Mouse (Mus musculus) adrenal gland, postnatal 14 days (tissue): ENCODE measurements around the gene Fbxl13. TPM values are rescaled to one million over a fixed set of nuclear protein-coding genes. Genes with fewer than 3 reads are reported as not detected.

ENCODE experiments used
- DNase-seq: peaks from one replicate; pipeline ENCODE4 v3.0.0; 2021; ENCODE audit warnings: mixed read lengths
- total RNA-seq: library from RNA; stranded (reverse); gene quantifications from 2 replicates; pipeline ENCODE4 v1.2.3, GENCODE M21; 2021

The Fbxl13 gene
- total RNA-seq, 1 experiment from 2014 or later, result 0.11 TPM

DNA sequence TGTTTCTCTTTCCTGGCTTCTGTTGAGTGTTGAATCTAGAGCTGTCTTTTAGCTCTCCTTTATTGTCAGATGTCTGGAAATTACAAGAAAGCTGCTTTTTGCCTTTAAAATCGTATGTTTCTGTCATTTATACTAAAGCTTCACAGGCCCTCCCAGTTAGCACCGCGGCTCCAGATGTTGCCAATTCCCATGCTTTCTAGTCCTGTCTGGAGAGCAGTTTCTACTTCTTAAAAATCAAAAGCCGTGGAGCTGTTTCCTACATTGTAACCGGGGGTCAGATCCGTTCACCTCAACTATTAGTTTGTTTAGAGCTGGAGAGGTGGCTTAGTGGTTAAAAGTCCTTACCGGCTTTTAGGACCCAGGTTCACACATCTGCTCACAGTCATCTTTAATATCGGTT lies 162.2 kb downstream of the Fbxl13 start:
- no peak for DNase-seq

DNA sequence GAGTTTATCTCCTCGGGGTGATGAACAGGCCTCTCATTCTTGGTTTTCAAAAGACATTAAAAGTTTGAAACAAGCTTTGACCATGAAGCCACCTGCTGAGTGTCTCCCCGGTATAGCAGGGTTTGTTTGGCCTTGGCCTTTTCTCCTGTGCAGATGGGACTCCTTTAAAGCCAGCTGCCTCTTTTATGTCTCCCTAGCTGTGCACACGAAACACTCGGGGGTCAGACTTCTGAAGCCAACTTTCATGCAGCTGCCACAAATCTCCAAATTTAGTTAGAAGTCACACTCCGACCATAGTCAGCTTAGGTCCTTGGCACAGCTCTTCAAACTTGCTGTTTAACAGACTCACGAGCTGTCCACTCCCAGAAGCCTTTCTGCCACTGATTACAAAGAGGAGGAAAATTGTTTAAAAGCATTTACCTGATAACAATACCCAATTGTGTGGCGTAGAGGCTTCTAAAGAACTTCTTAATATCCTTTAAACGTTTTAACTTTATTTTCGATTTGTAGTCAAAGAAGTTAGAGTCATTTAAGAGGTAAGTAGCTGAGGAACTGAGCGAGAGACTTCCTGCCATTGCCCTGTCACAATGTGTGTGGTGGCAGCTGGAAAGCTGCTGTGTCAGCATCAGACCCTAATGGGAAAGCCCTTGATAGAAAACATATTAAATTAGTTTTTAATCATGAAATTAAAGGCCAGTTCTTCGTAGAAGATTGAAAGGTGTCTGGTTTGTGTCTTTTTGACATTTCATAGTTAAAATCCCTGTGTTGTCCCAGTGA lies 162.8 kb downstream of the Fbxl13 start:
- DNase-seq, result peak; percentile 44

DNA sequence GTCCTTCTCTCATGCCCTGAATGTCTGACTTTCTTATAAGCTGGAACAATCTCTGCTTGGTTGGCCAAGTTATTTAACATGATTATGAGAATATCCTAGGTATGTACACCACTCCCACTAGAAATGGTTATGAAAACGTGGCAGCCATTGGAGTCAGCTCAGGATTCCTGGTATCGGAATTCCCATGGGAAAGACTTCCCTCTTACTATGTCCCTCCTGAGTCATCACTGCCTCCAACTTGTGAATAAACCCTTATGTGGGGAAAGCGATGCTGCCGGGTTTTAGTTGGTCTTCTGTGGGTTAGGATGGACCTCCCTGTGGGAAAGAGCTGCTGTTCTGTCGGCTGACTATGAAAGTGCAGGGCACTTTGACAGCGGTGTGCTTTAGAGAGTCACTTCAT lies 163.9 kb downstream of the Fbxl13 start:
- no peak for DNase-seq

DNA sequence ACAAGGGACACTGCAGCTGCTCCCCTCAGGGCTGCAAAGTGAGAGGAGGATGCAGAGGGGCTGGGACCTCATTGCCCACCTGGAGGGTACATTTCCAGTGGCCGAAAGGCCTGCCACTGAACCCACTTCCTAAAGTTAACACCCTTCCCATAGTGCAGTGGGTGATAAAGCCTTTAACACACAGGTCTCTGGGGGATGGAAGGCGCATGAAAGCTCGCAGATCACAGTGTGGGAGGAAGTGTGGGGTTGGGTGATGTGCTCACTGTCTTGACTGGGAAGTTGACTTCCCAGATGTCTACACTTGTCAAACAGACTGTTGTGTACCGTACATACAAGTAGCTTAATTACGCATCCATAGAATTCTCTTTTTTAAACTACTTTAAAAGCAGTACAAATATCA lies 165.7 kb downstream of the Fbxl13 start:
- DNase-seq, result no peak

- no peak for DNase-seq
Measured at GRCm38 (mm10) chr5:21478428-21478827, 167.0 kb downstream of the Fbxl13 start.

DNA sequence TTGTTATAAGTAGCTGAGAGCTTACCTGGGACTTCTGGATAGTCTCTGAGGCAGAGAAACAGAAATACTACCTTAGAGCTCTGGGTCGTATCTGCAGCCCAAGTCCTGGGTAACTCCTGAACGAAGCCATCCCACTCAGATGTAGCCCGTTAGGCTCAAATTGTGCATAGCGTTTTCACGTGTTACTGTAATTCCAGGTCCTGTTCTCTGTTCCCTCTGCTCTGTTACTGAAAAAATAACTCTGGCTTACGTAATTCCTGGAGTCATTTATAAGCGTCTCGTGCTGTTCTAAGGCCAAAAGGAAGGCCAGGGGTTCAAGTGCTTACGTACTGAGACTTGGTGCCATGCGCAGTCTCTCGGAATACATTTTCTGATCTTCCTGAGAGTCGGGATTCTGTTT lies 177.3 kb downstream of the Fbxl13 start:
- DNase-seq, result no peak

DNA sequence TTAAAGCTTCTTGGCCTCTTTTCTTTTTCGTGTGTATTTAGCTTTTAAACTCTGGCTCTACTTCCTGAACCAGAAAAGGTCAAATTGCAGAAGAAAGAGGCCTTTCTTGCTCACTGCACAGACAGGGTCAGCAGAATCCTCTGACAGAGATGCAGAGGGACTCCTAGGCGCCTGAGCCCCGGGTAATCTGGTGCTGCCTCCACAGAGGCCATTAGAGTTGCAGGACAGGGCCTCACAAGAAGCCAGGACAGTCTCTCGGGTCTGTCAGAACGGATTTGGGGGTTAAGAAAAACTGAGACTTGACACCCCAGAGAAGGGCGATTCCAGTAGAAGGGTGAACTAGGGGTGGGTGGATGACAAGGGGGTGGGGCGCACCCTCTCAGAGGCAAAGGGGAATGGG lies 178.0 kb downstream of the Fbxl13 start:
- DNase-seq, result no peak

DNA sequence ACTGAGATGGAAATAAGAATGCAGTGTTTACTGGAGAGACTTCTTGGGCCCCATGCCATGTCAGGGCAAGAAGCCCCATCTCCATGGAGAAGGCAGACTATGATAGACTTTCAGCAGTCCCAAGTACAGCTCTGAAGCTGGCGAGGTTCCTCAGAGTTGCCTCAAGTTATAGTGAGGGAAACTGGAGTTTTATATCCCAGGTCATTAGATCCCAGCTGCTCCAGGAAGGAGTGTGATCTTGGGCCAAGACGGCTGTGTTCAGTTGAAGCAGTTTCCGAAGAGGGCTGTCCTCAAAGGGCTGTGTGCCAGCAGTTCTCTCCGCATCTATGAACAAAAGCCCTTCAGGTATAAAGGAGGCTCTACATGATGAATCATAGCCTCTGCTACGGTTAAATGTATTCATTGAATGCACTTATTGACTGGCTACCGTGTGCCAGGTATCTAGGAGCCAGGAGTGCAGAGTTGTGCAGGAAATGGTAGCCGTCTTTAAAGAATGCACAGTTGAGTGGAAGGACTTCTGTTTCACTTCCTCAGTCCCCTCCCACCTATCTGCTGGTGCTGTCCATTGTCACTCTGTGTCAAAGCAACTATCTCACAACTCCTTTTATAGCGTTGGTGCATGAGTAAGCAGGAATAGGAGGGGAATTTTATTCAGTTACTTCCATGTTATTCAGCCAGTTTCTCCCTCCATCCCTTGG lies 204.5 kb downstream of the Fbxl13 start:
- DNase-seq, result no peak

DNA sequence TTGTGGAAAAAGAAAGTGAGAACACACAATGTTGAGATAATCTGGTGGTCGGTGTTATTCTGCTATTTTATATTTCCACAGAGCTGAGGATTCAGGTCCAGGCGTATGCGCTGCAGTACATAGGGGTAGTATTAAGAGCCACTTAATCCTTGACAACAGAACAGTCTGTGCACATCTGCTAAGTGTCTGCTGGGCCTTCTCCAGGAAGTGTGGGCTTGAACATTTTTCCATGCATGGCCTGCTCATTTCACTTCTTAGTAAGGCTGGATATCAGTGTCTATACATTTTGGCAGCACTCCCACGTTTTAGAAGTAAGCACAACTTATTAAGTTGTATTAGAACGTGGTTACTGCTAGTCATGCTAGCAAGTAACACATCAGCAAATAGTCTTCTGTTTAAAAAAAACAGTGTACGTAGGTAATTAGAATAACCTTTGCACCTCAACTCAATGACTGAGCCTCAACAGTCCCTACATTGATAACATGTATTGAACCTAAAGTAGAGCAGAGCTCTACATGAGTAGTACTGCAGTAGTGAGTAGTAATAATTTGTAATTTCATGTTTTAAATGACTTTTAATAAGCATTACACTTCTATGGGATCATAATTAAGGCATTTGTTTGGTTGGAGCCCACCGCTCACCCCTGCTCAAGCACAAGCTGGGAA lies 205.9 kb downstream of the Fbxl13 start:
- no peak for DNase-seq

- DNase-seq, result no peak
Measured at GRCm38 (mm10) chr5:21438428-21438827, 207.0 kb downstream of the Fbxl13 start.

DNA sequence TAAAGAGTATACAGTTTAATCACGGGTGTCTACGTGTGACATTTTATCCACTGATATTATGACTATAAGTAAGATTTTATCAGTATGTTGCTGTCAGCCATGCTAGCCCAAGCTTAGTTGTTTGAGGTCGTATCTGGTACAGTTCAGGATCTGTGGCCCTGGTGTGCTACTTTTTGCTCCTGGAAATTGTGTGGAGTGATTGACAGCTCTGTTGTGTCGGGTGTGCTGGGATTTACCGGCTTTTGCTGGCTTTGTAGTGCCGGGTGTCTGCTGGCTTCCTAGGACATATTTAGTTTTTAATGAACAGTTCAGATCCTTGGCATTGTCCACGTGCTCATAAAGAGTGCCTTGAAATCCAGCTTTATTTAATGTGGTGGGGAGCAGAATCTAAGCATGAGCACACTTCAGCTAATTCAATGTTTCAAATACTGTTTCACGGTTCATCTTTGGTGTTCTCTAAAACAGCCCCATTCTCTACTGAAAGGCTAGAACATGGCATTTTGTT lies 208.9 kb downstream of the Fbxl13 start:
- DNase-seq, result no peak

DNA sequence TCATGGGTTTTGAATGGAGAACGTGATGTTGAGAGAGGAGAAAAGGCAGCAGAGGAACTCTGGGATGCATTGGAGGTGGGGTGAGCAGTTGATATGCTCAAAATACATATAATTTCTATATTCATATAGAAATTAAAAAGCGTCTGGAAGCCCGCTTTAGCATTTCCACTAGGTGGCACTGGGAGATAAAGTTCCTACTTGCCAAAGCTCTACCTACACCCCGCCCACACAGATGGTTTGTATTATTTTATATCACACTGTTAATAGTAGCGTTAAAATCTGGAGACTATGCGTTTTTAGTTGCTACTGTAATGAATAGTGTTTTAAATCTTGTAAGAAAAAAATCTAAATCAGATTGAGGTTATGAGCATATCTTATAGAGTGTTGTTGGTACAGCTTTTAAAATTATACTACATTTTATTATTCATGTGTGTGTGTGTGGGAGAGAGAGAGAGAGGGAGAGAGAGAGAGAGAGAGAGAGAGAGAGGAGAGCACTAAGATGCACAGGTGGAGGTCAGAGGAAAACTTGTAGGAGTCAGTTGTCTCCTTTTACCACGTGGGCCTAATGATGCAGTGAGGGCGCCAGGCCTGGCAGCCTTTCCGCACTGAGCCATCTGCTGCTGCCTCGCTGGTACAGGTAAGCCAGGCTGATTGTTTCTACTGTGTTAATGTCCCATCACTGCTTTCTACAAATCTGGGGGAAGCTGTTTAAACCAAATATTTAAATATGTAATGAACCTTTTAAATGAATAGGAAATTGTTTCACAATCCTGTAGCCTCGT lies 211.1 kb downstream of the Fbxl13 start:
- DNase-seq, result no peak

Other genes with a start within 250 kb of the Fbxl13 start
- 0.26 TPM in 1 of 2 replicates, not detected in the other for gene Ccdc146, start 221.0 kb downstream of the Fbxl13 start, total RNA-seq
- 12.0 and 13.8 TPM in 2 replicates for gene Fam185a, start 220.7 kb downstream of the Fbxl13 start, total RNA-seq
- 4.9 and 5.0 TPM in 2 replicates for gene Lrrc17, start 102.1 kb downstream of the Fbxl13 start, total RNA-seq
- gene Armc10, start 179 bp upstream of the Fbxl13 start, total RNA-seq, result 15.0 and 19.8 TPM in 2 replicates
- 16.9 and 17.4 TPM in 2 replicates for gene Napepld, start 55.8 kb upstream of the Fbxl13 start, total RNA-seq
- 249 and 263 TPM in 2 replicates for gene Pmpcb, start 91.5 kb upstream of the Fbxl13 start, total RNA-seq
- gene Dnajc2, start 139.6 kb upstream of the Fbxl13 start, total RNA-seq, result 30.1 and 36.1 TPM in 2 replicates
- gene Psmc2, start 139.6 kb upstream of the Fbxl13 start, total RNA-seq, result 126 and 129 TPM in 2 replicates
- not detected in 2 replicates for gene Slc26a5, start 220.0 kb upstream of the Fbxl13 start, total RNA-seq